Mouse (Mus musculus): ENCODE measurements around the gene Jpt2. TPM values are rescaled to one million over a fixed set of nuclear protein-coding genes. Genes with fewer than 3 reads are reported as not detected.
A peak's percentile ranks its signal among the peaks of the same experiment; 100 is the strongest.

The Jpt2 gene
- total and polyA plus RNA-seq, 3 experiments: 35.5 to 40.9 TPM; not detected in 1

DNA sequence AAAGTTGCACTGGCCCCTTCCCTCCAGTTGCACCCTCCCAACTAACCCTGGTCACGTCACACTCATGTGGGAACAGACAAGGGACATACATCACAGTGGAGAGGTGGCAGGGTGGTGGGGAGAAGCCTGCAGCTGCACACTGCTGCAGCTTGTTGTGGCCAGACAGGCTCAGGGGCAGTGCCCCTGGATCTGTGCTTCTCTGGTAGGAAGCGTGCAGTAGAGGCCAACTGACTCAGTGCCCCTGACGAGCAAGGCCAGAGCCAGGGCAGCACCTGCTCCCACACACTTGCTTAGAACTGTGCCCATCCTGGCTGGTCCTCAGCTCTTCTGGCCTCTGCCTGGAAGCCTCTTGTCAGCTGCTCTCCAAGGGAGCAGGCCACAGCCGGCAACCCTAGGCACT is 62.9 kb downstream of the Jpt2 start:
- Histone ChIP-seq H3K4me3 (ENCODE audit: control insufficient read depth in 1 of 2, insufficient read depth in 1 of 2, low read depth in 2 of 2, low read length in 2 of 2) (no peak overlapping the region), H3K4me1 (ENCODE audit: control insufficient read depth in 1 of 2, insufficient read depth in 2 of 2, low read length in 2 of 2) (peaks cover 0 to 18% of the 10 kb centered on the region in 2 experiments; a peak in 3 of 4 replicates), H3K27ac (ENCODE audit: control insufficient read depth, low read depth, low read length) (no peak overlapping the region)

DNA sequence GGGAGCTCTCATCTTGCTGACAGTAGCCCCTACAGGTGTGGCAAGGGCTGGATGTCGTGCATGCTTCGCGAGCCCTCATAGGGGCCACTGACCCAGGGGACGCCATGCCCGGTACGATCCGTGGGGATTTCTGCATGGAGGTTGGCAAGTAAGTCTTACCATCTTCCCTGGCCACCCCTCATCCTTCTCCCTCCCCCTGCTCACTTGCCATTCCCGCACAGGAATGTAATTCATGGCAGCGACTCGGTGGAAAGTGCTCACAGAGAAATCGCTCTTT is 63.6 kb downstream of the Jpt2 start:
- DNase-seq (ENCODE audit: low read depth, low spot score): no peak

More for the DNA sequence above, 62.9 kb downstream of the Jpt2 start:
- DNase-seq (ENCODE audit: low read depth, low spot score): no peak
- TF ChIP-seq TAL1 (IDR thresholded peaks at IDR 0.05; ENCODE audit: low read length) (no peak), TCF12 (IDR thresholded peaks at IDR 0.05; ENCODE audit: low read depth, low read length) (no peak), CHD2 (IDR thresholded peaks at IDR 0.05; ENCODE audit: low read length) (no peak), ZKSCAN1 (IDR thresholded peaks at IDR 0.05; ENCODE audit: low read depth, low read length) (no peak), ETS1 (IDR thresholded peaks at IDR 0.05; ENCODE audit: low read depth, low read length) (no peak), ZC3H11A (IDR thresholded peaks at IDR 0.05; ENCODE audit: low read depth, low read length) (no peak), NRF1 (IDR thresholded peaks at IDR 0.05; ENCODE audit: insufficient read depth, low read depth, low read length, poor library complexity, severe bottlenecking) (no peak), RCOR1 (IDR thresholded peaks at IDR 0.05; ENCODE audit: low read depth, low read length) (no peak)
- Histone ChIP-seq H3K79me2 (ENCODE audit: control insufficient read depth, insufficient read depth, low read length, poor library complexity) (peaks cover 34% of the 10 kb centered on the region), H3K36me3 (ENCODE audit: control insufficient read depth in 1 of 2, insufficient read depth in 2 of 2, low read length in 2 of 2) (peaks cover 0 to 9% of the 10 kb centered on the region in 2 experiments; a peak in 2 of 4 replicates), H3K27me3 (ENCODE audit: control insufficient read depth in 1 of 2, insufficient read depth in 2 of 2, low read length in 2 of 2) (no peaks in the 10 kb centered on the region), H3K9ac (ENCODE audit: control insufficient read depth, low read depth, low read length, poor library complexity, severe bottlenecking) (no peak overlapping the region), H3K9me3 (replicated peaks; ENCODE audit: insufficient read depth, low read length) (no peaks in the 10 kb centered on the region)

More for the DNA sequence above, 63.6 kb downstream of the Jpt2 start:
- Histone ChIP-seq H3K9ac (ENCODE audit: control insufficient read depth, low read depth, low read length, poor library complexity, severe bottlenecking) (peak overlapping the region; percentile 64), H3K9me3 (replicated peaks; ENCODE audit: insufficient read depth, low read length) (no peaks in the 10 kb centered on the region), H3K79me2 (ENCODE audit: control insufficient read depth, insufficient read depth, low read length, poor library complexity) (peaks cover 34% of the 10 kb centered on the region), H3K36me3 (ENCODE audit: control insufficient read depth in 1 of 2, insufficient read depth in 2 of 2, low read length in 2 of 2) (peaks cover 0 to 7% of the 10 kb centered on the region in 2 experiments; a peak in 2 of 4 replicates), H3K27ac (ENCODE audit: control insufficient read depth, low read depth, low read length) (no peak overlapping the region), H3K4me3 (ENCODE audit: control insufficient read depth in 1 of 2, insufficient read depth in 1 of 2, low read depth in 2 of 2, low read length in 2 of 2) (peak overlapping the region; percentile 80 to 94), H3K4me1 (ENCODE audit: control insufficient read depth in 1 of 2, insufficient read depth in 2 of 2, low read length in 2 of 2) (peaks cover 0 to 16% of the 10 kb centered on the region in 2 experiments; a peak in 2 of 4 replicates), H3K27me3 (ENCODE audit: control insufficient read depth in 1 of 2, insufficient read depth in 2 of 2, low read length in 2 of 2) (no peaks in the 10 kb centered on the region)
- TF ChIP-seq USF1 (IDR thresholded peaks at IDR 0.05; ENCODE audit: low read depth, low read length) (no peak), TCF12 (IDR thresholded peaks at IDR 0.05; ENCODE audit: low read depth, low read length) (no peak), HCFC1 (IDR thresholded peaks at IDR 0.05; ENCODE audit: low read depth, low read length) (no peak), UBTF (IDR thresholded peaks at IDR 0.05; ENCODE audit: borderline replicate concordance, insufficient read depth, low read depth, low read length) (no peak), NELFE (IDR thresholded peaks at IDR 0.05; ENCODE audit: low read depth, low read length) (no peak), ZNF384 (IDR thresholded peaks at IDR 0.05; ENCODE audit: low read depth, low read length) (no peak), NRF1 (IDR thresholded peaks at IDR 0.05; ENCODE audit: insufficient read depth, low read depth, low read length, poor library complexity, severe bottlenecking) (no peak), CHD1 (IDR thresholded peaks at IDR 0.05; ENCODE audit: low read depth, low read length) (no peak), BHLHE40 (IDR thresholded peaks at IDR 0.05; ENCODE audit: borderline replicate concordance, low read depth, low read length) (no peak), TAL1 (IDR thresholded peaks at IDR 0.05; ENCODE audit: low read length) (no peak), ELF1 (IDR thresholded peaks at IDR 0.05; ENCODE audit: low read depth, low read length) (no peak), MYC (IDR thresholded peaks at IDR 0.05; ENCODE audit: low read depth, low read length) (no peak), POLR2A (IDR thresholded peaks at IDR 0.05; ENCODE audit: control insufficient read depth in 1 of 2, insufficient read depth in 1 of 2, low read depth in 1 of 2, low read length in 2 of 2, poor library complexity in 1 of 2) (no peak), MYB (IDR thresholded peaks at IDR 0.05; ENCODE audit: low read depth, low read length) (no peak), MAX (IDR thresholded peaks at IDR 0.05; ENCODE audit: low read length) (no peak), MEF2A (IDR thresholded peaks at IDR 0.05; ENCODE audit: extremely low read depth, insufficient replicate concordance, low read depth, low read length, poor library complexity, severe bottlenecking) (no peak), JUND (IDR thresholded peaks at IDR 0.05; ENCODE audit: low read depth, low read length) (no peak), CHD2 (IDR thresholded peaks at IDR 0.05; ENCODE audit: low read length) (no peak), KAT2A (conservative IDR thresholded peaks at IDR 0.05; ENCODE audit: low read depth, low read length) (no peak), MAFK (IDR thresholded peaks at IDR 0.05; ENCODE audit: borderline replicate concordance, low read depth, low read length) (no peak)
